Mouse (Mus musculus) midbrain, embryonic 10.5 days (tissue): Measurements from ENCODE around the gene A430005L14Rik. TPM values are rescaled to one million over a fixed set of nuclear protein-coding genes. Genes with fewer than 3 reads are reported as not detected.
A peak's percentile ranks its signal among the peaks of the same experiment; 100 is the strongest.

Experiments used
- DNase-seq: peaks from one replicate; pipeline ENCODE4 v3.0.0-alpha.2; 2017; ENCODE audit warnings: low spot score
- H3K27ac ChIP-seq: fragments of 300-500 bp; sonication (generic); replicated peaks from 2 replicates; pipeline ENCODE4 v1.5.1; 2016; ENCODE audit warnings: mild to moderate bottlenecking
- H3K27me3 ChIP-seq: fragments of 300-500 bp; sonication (generic); 2 replicates; pipeline ENCODE4 v1.6.1; 2016; ENCODE audit warnings: low read depth, mild to moderate bottlenecking; ENCODE audit not compliant: poor library complexity, severe bottlenecking
- H3K36me3 ChIP-seq: fragments of 300-500 bp; sonication (generic); 2 replicates; pipeline ENCODE4 v1.6.1; 2016; ENCODE audit warnings: mild to moderate bottlenecking, moderate library complexity
- H3K4me1 ChIP-seq: fragments of 300-500 bp; sonication (generic); 2 replicates; pipeline ENCODE4 v1.6.1; 2016
- H3K4me3 ChIP-seq: fragments of 300-500 bp; sonication (generic); 2 replicates; pipeline ENCODE4 v1.5.1; 2016; ENCODE audit warnings: mild to moderate bottlenecking, moderate library complexity
- H3K9me3 ChIP-seq: fragments of 300-500 bp; sonication (generic); replicated peaks from 2 replicates; pipeline ENCODE4 v1.6.1; 2016; ENCODE audit warnings: mild to moderate bottlenecking
- WGBS: fragments of 180-500 bp; shearing (Covaris S2); methylation state at CpG from one replicate; pipeline ENCODE4 v1.1.7; 2016; 5-methylcytosine and 5-hydroxymethylcytosine counted together
- polyA plus RNA-seq: library from polyadenylated mRNA; unstranded; fragments of >200 nt; fragmentation: Nextera tagmentation; extraction: Ambion mirVana; gene quantifications from 2 replicates; pipeline ENCODE4 v1.2.1, GENCODE M21; 2016

A430005L14Rik gene
- polyA plus RNA-seq, 1 experiment from 2014 or later: 162 TPM

DNA sequence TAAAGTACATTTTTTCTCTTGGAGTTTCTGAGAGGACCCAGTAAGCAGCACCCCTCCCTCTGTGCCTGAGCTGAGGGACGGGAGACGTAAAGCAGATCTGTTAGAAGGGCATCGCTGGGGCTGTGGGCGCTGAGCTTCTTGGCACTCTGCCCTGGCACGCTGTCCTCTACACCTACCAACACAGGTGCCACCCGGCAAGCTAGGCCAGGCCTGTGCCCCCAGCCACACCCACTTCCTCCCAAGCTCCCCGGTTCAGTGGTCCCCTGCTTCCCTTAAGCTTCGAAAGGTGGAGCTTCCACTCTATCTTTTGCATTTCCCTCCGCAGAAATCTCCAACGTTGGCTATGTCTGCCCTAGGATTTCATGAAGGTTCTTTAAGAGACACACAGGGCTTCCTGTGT is 22.2 kb downstream of the A430005L14Rik start:
- peaks cover 18% of the 10 kb centered on the region for H3K4me1 ChIP-seq
- peaks cover 56% of the 10 kb centered on the region for H3K36me3 ChIP-seq
- no peaks in the 10 kb centered on the region for H3K27me3 ChIP-seq
- H3K4me3 ChIP-seq: no peak overlapping the region
- 95% methylated on average over 10 of the region's 10 CpGs for WGBS
- H3K9me3 ChIP-seq: no peaks in the 10 kb centered on the region
- no peak for DNase-seq
- no peak overlapping the region for H3K27ac ChIP-seq

DNA sequence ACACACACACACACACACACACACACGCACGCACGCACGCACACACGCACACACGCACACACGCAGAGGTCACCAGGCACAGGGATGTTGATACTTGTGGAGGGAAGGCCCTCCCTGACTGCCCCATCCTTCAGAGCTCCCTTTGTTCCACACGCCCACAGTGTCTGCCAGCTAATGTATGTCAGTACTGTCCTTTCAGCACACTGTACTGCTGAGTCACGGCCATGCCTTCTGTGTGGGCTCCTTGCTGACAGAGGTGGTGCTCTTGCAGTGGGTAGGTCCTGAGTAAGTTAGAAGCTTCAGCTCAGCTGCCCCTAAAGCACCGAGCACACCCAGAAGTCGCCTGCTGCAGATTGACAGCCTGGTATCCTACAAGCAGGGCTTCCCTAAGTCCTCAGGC is 23.4 kb downstream of the A430005L14Rik start:
- 96% methylated on average over 11 of the region's 11 CpGs for WGBS
- no peaks in the 10 kb centered on the region for H3K27me3 ChIP-seq
- H3K27ac ChIP-seq: no peak overlapping the region
- H3K4me3 ChIP-seq: no peak overlapping the region
- H3K4me1 ChIP-seq: peaks cover 15% of the 10 kb centered on the region
- DNase-seq: no peak
- no peaks in the 10 kb centered on the region for H3K9me3 ChIP-seq
- H3K36me3 ChIP-seq: peaks cover 68% of the 10 kb centered on the region

DNA sequence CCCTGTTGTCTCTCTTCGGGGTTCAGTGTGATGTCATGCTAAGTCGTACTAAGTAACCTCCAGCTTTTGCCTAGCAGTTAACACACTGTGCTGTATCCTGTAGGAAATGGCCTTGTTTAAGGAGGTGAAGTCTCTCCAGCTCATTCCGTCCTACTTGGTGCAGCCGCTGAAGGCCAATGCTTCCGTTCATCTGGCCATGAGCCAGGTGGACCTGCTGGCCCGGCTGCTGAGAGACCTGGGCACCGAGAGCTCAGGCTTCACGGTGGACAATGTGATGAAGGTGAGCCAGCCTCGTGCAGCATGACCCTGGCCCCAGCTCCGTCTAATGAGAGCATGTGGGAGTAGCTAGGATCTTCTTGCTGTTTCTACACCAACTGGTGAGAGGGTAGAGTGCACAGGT is 35.7 kb downstream of the A430005L14Rik start:
- peaks cover 100% of the 10 kb centered on the region for H3K36me3 ChIP-seq
- no peak overlapping the region for H3K27ac ChIP-seq
- WGBS: 93% methylated on average over 10 of the region's 10 CpGs
- H3K27me3 ChIP-seq: no peaks in the 10 kb centered on the region
- no peaks in the 10 kb centered on the region for H3K4me1 ChIP-seq
- H3K4me3 ChIP-seq: no peak overlapping the region
- no peak for DNase-seq
- H3K9me3 ChIP-seq: no peaks in the 10 kb centered on the region

DNA sequence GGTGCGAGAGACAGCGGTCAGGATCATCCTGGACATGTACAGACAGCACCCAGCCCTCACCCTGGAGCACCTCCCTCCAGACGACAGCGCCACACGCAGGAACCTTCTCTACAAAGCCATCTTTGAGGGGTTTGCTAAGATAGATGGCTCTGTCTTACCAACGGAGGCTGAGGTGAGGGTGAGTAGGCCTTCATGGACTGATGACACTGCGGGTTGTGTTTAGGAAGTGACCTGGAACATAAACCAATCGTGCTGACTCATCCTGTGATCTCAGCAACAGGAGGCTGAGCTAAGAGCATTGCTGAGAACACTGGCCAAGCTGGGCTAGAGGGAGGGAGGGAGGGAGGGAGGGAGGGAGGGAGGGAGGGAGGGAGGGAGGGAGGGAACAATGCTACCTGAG is 36.5 kb downstream of the A430005L14Rik start:
- Histone ChIP-seq H3K36me3 (peaks cover 100% of the 10 kb centered on the region), H3K27ac (no peak overlapping the region), H3K9me3 (no peaks in the 10 kb centered on the region), H3K4me1 (no peaks in the 10 kb centered on the region), H3K27me3 (no peaks in the 10 kb centered on the region), H3K4me3 (no peak overlapping the region)
- DNase-seq: no peak
- 86% methylated on average over 8 of the region's 8 CpGs for WGBS

DNA sequence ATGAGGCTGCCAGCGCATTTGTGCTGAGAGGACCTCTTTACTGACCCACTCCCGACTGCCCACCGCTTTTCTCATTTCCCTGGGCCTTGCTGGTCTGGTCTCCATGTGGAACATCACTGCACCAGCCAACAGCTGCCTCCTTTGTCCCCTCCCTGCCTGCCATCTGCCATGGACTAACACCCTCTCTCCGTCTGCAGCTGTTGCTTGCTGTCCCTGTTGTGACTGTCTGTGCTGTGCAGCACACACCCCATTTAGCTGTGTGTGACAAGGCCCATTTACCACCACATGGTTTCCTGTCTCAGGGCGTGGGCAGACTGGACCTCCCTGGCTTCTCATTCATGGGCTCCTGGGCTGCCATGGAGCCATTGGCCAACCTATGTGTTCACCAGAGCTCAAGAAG is 48.5 kb downstream of the A430005L14Rik start:
- H3K27me3 ChIP-seq: no peaks in the 10 kb centered on the region
- no peak for DNase-seq
- no peaks in the 10 kb centered on the region for H3K9me3 ChIP-seq
- 0 out of 2 replicates have a peak overlapping the region, but pooled peaks have one; percentile 13 for H3K27ac ChIP-seq
- no peak overlapping the region for H3K4me3 ChIP-seq
- WGBS: 84% methylated on average over 5 of the region's 5 CpGs
- no peaks in the 10 kb centered on the region for H3K4me1 ChIP-seq
- H3K36me3 ChIP-seq: peaks cover 58% of the 10 kb centered on the region

DNA sequence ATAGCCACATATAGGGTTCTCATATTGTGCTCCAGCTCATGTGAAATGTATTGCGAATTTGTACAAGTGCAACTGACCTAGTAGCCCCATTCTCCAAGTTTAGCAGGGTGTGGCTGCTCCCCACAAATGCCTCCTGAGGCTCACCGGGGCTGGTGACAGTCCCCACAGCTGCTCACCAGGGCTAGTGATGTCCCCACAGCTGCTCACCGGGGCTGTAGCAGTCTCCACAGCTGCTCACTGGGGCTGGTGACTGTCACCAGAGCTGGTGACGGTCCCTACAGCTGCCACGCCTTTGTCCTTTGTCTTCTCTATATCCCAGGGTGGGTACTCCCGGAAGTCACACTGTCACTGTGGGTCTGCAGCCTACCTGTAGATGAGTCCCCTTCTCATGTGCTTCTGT is 49.2 kb downstream of the A430005L14Rik start:
- Histone ChIP-seq H3K4me1 (peaks cover 6% of the 10 kb centered on the region), H3K27ac (no peak overlapping the region), H3K36me3 (peaks cover 58% of the 10 kb centered on the region), H3K9me3 (no peaks in the 10 kb centered on the region), H3K4me3 (no peak overlapping the region), H3K27me3 (no peaks in the 10 kb centered on the region)
- 95% methylated on average over 6 of the region's 6 CpGs for WGBS
- no peak for DNase-seq

DNA sequence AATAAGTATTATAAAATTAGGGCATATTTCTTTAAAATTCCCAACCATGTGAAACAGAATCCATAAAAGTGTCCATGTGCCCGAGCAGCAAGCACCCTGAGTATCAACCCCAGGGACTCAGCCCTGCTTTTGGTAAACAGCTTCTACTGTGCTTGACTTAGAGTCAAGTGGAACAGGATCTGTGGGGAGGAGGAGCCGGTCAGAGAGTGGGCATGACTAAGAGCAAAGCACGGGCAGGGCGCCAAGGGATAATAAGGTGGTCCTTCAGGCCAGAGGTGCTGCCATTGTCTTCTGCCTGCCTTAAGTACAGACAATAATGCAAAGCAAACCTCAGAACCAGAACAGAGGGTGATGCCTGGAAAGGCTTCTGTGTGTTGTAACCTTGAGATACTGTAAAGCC is 50.7 kb downstream of the A430005L14Rik start:
- no peak overlapping the region for H3K27ac ChIP-seq
- 86% methylated on average over 4 of the region's 4 CpGs for WGBS
- H3K9me3 ChIP-seq: no peaks in the 10 kb centered on the region
- no peak overlapping the region for H3K4me3 ChIP-seq
- H3K36me3 ChIP-seq: peaks cover 48% of the 10 kb centered on the region
- H3K4me1 ChIP-seq: peaks cover 17% of the 10 kb centered on the region
- DNase-seq: no peak
- H3K27me3 ChIP-seq: no peaks in the 10 kb centered on the region

DNA sequence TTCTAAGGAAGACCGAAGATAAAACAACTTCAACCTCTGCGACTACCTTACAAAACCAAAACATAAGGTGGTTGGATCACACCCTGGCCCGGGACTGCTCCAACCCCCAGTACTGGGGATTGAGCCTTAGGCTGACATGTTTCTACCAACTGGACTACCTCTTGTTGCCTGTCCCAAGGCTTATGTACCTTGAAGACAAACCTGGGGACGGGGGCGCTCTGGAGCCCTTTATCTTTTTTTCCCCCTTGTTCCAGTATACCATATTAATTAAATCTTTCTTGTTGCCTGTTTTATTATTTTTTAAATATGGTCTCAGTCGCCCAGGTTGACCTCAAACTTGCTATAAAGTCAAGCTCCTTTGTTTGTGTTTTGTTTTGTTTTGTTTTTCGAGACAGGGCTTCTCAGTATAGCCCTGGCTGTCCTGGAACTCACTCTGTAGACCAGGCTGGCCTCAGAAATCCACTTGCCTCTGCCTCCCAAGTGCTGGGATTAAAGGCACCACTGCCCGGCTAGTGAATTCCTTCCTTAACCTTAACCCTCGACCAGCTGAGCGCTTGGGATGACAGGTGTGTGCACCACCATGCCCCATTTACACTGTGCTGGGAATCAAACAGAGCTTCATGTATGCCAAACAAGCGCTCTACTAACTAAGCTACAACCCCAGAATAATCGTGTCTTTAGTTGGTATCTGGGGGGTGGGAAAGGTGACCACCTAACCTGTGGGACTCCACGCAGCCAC is 54.0 kb downstream of the A430005L14Rik start:
- Histone ChIP-seq H3K27ac (peak overlapping the region; percentile 89), H3K36me3 (peaks cover 42% of the 10 kb centered on the region), H3K27me3 (no peaks in the 10 kb centered on the region), H3K4me1 (peaks cover 29% of the 10 kb centered on the region), H3K9me3 (no peaks in the 10 kb centered on the region), H3K4me3 (peak overlapping the region; percentile 100)
- WGBS: 27% methylated on average over 13 of the region's 13 CpGs
- DNase-seq: no peak

Other genes with a start within 250 kb of the A430005L14Rik start
- gene Dffb, start 17.9 kb downstream of the A430005L14Rik start, polyA plus RNA-seq: 13.1 and 14.3 TPM in 2 replicates
- 21.5 and 22.8 TPM in 2 replicates for gene Cep104, start 18.0 kb downstream of the A430005L14Rik start, polyA plus RNA-seq
- gene Lrrc47, start 54.5 kb downstream of the A430005L14Rik start, polyA plus RNA-seq: 21.3 and 23.0 TPM in 2 replicates
- 18.4 and 21.2 TPM in 2 replicates for gene Smim1, start 69.0 kb downstream of the A430005L14Rik start, polyA plus RNA-seq
- gene Ccdc27, start 85.4 kb downstream of the A430005L14Rik start, polyA plus RNA-seq: not detected in 2 replicates
- gene Trp73, start 183.0 kb downstream of the A430005L14Rik start, polyA plus RNA-seq: 0.30 and 0.36 TPM in 2 replicates
- gene Wrap73, start 185.1 kb downstream of the A430005L14Rik start, polyA plus RNA-seq: 47.2 and 53.1 TPM in 2 replicates
- gene Tprgl, start 203.4 kb downstream of the A430005L14Rik start, polyA plus RNA-seq: 120 and 129 TPM in 2 replicates
- gene Megf6, start 213.5 kb downstream of the A430005L14Rik start, polyA plus RNA-seq: 21.6 and 23.4 TPM in 2 replicates